Mouse (Mus musculus) lung, adult 2 months (tissue): ENCODE results near the gene Mras.

Experiments used
- CTCF ChIP-seq: fragments of 200-500 bp; IDR thresholded peaks from 2 replicates; pipeline ENCODE4 v1.5.1; 2011; ENCODE audit warnings: mild to moderate bottlenecking, low read length, control low read depth; ENCODE audit not compliant: insufficient read depth
- POLR2A ChIP-seq: fragments of 200-500 bp; IDR thresholded peaks from 2 replicates; pipeline ENCODE4 v1.6.1; 2011; ENCODE audit warnings: low read depth, mild to moderate bottlenecking, control low read depth, low read length, borderline replicate concordance; ENCODE audit errors: extremely low read depth

DNA sequence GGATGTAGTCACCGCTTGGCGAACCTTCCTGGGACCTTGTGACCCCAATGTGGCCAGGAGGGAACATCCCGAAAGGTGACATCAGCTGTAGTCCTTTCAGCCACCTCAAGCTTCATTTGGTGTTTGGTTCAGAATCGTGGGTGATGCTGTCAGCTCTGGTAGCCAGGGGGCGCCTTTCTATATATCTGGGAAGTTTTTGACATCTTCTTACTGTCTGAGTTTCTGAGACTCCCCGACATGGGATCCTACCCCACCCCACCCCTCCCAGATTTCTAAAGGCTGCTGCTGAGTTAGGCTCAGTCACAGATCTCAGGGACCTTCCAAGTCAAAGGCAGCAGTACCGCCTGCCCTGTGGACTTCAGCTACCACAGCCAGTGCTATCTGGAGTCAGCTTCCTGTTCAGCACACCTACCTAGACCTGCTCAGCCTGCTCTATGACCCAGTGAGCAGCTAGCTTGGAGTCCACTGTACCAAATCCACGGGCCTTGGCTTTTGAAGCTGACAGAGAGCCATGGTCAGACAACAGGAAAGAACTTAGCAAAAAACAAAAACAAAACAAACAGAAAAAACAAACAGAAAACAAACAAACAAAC, 32.6 kb upstream of the Mras start:
- TF ChIP-seq POLR2A (no peak), CTCF (0 out of 2 replicates have a peak, but pooled peaks have one; percentile 12)
